In genomic region chr1:153739437-153740015, GRCm38 (mm10) we compare ENCODE assay signal across 8 mouse cellular contexts. TPM values are rescaled to one million over a fixed set of nuclear protein-coding genes. Genes with fewer than 3 reads are reported as not detected.
A peak's percentile ranks its signal among the peaks of the same experiment; 100 is the strongest.
DNase-seq lines count a peak whose midpoint lies in the region; ATAC-seq and TF ChIP-seq lines count a peak whose summit lies in the region.

No protein-coding gene starts in this region.

- H3K4me2 ChIP-seq in hindbrain, embryonic 12.5 days (replicated peaks): peak overlapping the region; percentile 80
- peak overlapping the region; percentile 71 for H3K4me2 ChIP-seq in midbrain, embryonic 12.5 days (replicated peaks)

- H3K27ac ChIP-seq in heart, adult 2 months: no peak overlapping the region
- no peak overlapping the region for H3K27ac ChIP-seq in ES-E14 (ENCODE audit: insufficient read depth, low read depth, low read length, poor library complexity, severe bottlenecking)
- no peak overlapping the region for H3K27ac ChIP-seq in hindbrain, embryonic 12.5 days
- H3K27ac ChIP-seq in midbrain, embryonic 12.5 days (replicated peaks): no peak overlapping the region

- no peaks in the 10 kb centered on the region for H3K79me2 ChIP-seq in heart, adult 2 months (replicated peaks; ENCODE audit: control insufficient read depth, insufficient read depth, low read length)

- in situ Hi-C loops in ES-E14 (cut with MboI; ENCODE audit: low sequenced_read_pairs in 2 of 2, unreplicated experiment in 2 of 2): no loop called here

- peak; percentile 14 for TF ChIP-seq CTCF in heart, adult 2 months (IDR thresholded peaks at IDR 0.05)

- ATAC-seq in hindbrain, embryonic 12.5 days (ENCODE audit: low FRiP score): no peak
- ATAC-seq in midbrain, embryonic 12.5 days (ENCODE audit: low FRiP score, low read depth): peak; percentile 23; the same call in 1 of the 2 replicates

- no peak for TF ChIP-seq POLR2A in heart, adult 2 months (IDR thresholded peaks at IDR 0.05; ENCODE audit: insufficient read depth, low read depth, low read length)

- H3K4me1 ChIP-seq in heart, adult 2 months (ENCODE audit: control insufficient read depth, insufficient read depth, low read length): peaks cover 3% of the 10 kb centered on the region
- H3K4me1 ChIP-seq in ES-E14 (ENCODE audit: control insufficient read depth in 2 of 2, insufficient read depth in 2 of 2, low read length in 2 of 2, poor library complexity in 1 of 2): peaks cover 0 to 5% of the 10 kb centered on the region in 2 experiments; a peak in 1 of 4 replicates
- H3K4me1 ChIP-seq in hindbrain, embryonic 12.5 days: peaks cover 35% of the 10 kb centered on the region
- peaks cover 66% of the 10 kb centered on the region for H3K4me1 ChIP-seq in midbrain, embryonic 12.5 days

- DNase-seq in heart, adult 2 months: no peak
- DNase-seq in heart, adult 9 months (ENCODE audit: low spot score in 2 of 2): no peak
- DNase-seq in ES-E14 (ENCODE audit: low read depth, low spot score): no peak
- DNase-seq in spleen, postnatal 36 days (ENCODE audit: low spot score in 2 of 2): no peak
- no peak for DNase-seq in embryo, embryonic 11 days
- DNase-seq in gastrocnemius, postnatal 25 days: no peak

- no peak for TF ChIP-seq EP300 in heart, adult 2 months (IDR thresholded peaks at IDR 0.05; ENCODE audit: insufficient read depth, low read depth, low read length)

- H3K36me3 ChIP-seq in heart, adult 2 months (ENCODE audit: control insufficient read depth, insufficient read depth, low read length): no peaks in the 10 kb centered on the region
- peaks cover 10% of the 10 kb centered on the region; the same call in 1 of the 2 replicates for H3K36me3 ChIP-seq in ES-E14 (ENCODE audit: control insufficient read depth, insufficient read depth, low read length, poor library complexity, severe bottlenecking)
- H3K36me3 ChIP-seq in hindbrain, embryonic 12.5 days: 0 out of 2 replicates have a peak, but pooled peaks cover 5% of the 10 kb centered on the region
- H3K36me3 ChIP-seq in midbrain, embryonic 12.5 days: peaks cover 11% of the 10 kb centered on the region; the same call in 1 of the 2 replicates

- no peaks in the 10 kb centered on the region for H3K27me3 ChIP-seq in heart, adult 2 months (ENCODE audit: control insufficient read depth, insufficient read depth, low read length)
- H3K27me3 ChIP-seq in hindbrain, embryonic 12.5 days: peaks cover 24% of the 10 kb centered on the region
- peaks cover 41% of the 10 kb centered on the region for H3K27me3 ChIP-seq in midbrain, embryonic 12.5 days

- H3K9ac ChIP-seq in heart, adult 2 months (ENCODE audit: low read depth, low read length): no peak overlapping the region
- no peak overlapping the region for H3K9ac ChIP-seq in ES-E14 (ENCODE audit: insufficient read depth, low read depth, low read length, poor library complexity, severe bottlenecking)
- H3K9ac ChIP-seq in hindbrain, embryonic 12.5 days: no peak overlapping the region; the same call in 1 of the 2 replicates
- H3K9ac ChIP-seq in midbrain, embryonic 12.5 days (replicated peaks): peak overlapping the region; percentile 62; the same call in 1 of the 2 replicates

- intact Hi-C loops in heart, adult 2 months (cut with DNase I): loop anchor here (5.0 kb wide), 2 partner anchors 97 to 252 kb away; partner anchors contain the start of gene Dhx9

- no peaks in the 10 kb centered on the region for H3K9me3 ChIP-seq in ES-E14 (ENCODE audit: control insufficient read depth, insufficient read depth, low read depth, low read length)
- no peaks in the 10 kb centered on the region for H3K9me3 ChIP-seq in hindbrain, embryonic 12.5 days (replicated peaks)
- no peaks in the 10 kb centered on the region for H3K9me3 ChIP-seq in midbrain, embryonic 12.5 days

- WGBS in heart, adult 2 months: 32% methylated on average over 13 of the region's 13 CpGs
- 23% methylated on average over 13 of the region's 13 CpGs for WGBS in hindbrain, embryonic 12.5 days
- 19% methylated on average over 13 of the region's 13 CpGs for WGBS in midbrain, embryonic 12.5 days

- no peak overlapping the region; the same call in 1 of the 2 replicates for H3K4me3 ChIP-seq in heart, adult 2 months
- peak overlapping the region; percentile 66 to 69; a peak in 3 of 4 replicates for H3K4me3 ChIP-seq in ES-E14 (ENCODE audit: insufficient read depth in 1 of 2, low read depth in 1 of 2, low read length in 2 of 2, poor library complexity in 1 of 2, severe bottlenecking in 1 of 2)
- peak overlapping the region; percentile 38 for H3K4me3 ChIP-seq in hindbrain, embryonic 12.5 days
- peak overlapping the region; percentile 51 for H3K4me3 ChIP-seq in midbrain, embryonic 12.5 days

TF ChIP-seq in ES-E14, 5 proteins besides CTCF, POLR2A, EP300 and RAD21:
- TF ChIP-seq ZNF384 (IDR thresholded peaks at IDR 0.05; ENCODE audit: low read depth, low read length): no peak
- TF ChIP-seq CHD2 (IDR thresholded peaks at IDR 0.05; ENCODE audit: low read depth, low read length): no peak
- TF ChIP-seq MAFK (IDR thresholded peaks at IDR 0.05; ENCODE audit: insufficient read depth, low read depth, low read length): no peak
- no peak for TF ChIP-seq HCFC1 (IDR thresholded peaks at IDR 0.05; ENCODE audit: borderline replicate concordance, insufficient read depth, low read length)
- no peak for TF ChIP-seq ZC3H11A (IDR thresholded peaks at IDR 0.05; ENCODE audit: borderline replicate concordance, low read depth, low read length)

RNA-seq across cellular contexts. Expression of gene Rgs16, which starts 0.6 kb away (rescaled TPM):
- total RNA-seq in heart, adult 2 months (2021): 1 to 10 TPM; 1.4 to 1.9 TPM
- polyA plus RNA-seq in heart, adult 2 months (2012; rRNA removed): 0.80 and 1.3 TPM in 2 replicates
- 4.5 and 8.6 TPM in 2 replicates for total RNA-seq in ES-E14 (2012; rRNA removed)
- polyA plus RNA-seq in hindbrain, embryonic 12.5 days (2016; fragmentation: Nextera tagmentation; extraction: Ambion mirVana): 24.9 and 27.0 TPM in 2 replicates
- 46.3 and 53.3 TPM in 2 replicates for polyA plus RNA-seq in midbrain, embryonic 12.5 days (2016; fragmentation: Nextera tagmentation; extraction: Ambion mirVana)
- 1 to 10 TPM; 1.1 to 1.6 TPM for total RNA-seq in gastrocnemius, postnatal 25 days (2021)

RNA-seq across cellular contexts. Expression of gene Rnasel, which starts 9.7 kb away (rescaled TPM):
- total RNA-seq in heart, adult 2 months (2021): 1 to 10 TPM; 4.1 to 4.6 TPM
- polyA plus RNA-seq in heart, adult 2 months (2012; rRNA removed): 2.5 and 4.4 TPM in 2 replicates
- 0.11 TPM in 1 of 2 replicates, not detected in the other for total RNA-seq in ES-E14 (2012; rRNA removed)
- polyA plus RNA-seq in hindbrain, embryonic 12.5 days (2016; fragmentation: Nextera tagmentation; extraction: Ambion mirVana): 39.5 and 40.0 TPM in 2 replicates
- polyA plus RNA-seq in midbrain, embryonic 12.5 days (2016; fragmentation: Nextera tagmentation; extraction: Ambion mirVana): 42.1 and 42.9 TPM in 2 replicates
- 1 to 10 TPM; 1.5 to 3.2 TPM for total RNA-seq in gastrocnemius, postnatal 25 days (2021)
